Mouse (Mus musculus): ENCODE measurements around the gene Ola1.

Gene Ola1

DNA sequence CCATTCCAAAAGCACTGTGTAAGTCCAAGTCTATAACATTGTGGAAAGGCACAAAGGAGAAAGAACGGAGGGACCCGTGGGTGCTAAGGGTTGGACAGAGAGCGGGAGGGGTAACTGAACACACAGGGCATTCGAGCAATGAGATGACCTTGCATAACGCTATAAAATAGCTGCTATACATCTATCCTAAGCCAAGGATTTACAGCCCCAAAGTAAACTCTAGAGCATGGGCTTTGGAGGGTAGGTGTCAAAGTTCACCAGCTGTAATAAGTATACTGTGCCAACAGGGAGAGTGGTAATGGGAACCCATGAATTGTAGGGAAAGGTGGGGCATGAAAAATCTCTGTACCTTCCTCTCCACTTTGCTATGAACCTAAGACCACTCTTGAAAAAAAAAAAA is at the start of gene Ola1:
Gene Ola1, minus strand, starts transcription at position 12 of the 400 bp plus-strand sequence.
- in situ Hi-C loops (cut with MboI, MseI): loop anchor here in 1 of 2 experiments (5.0 kb wide), 1 partner anchor 48 kb away; no protein-coding TSS in a partner anchor

- in situ Hi-C loops (cut with MboI, MseI): loop anchor here in 1 of 2 experiments (5.0 kb wide), 1 partner anchor 51 kb away; the partner anchor contains the start of gene Ola1
These were observed 49.6 kb upstream of the Ola1 start for GRCm38 (mm10) chr2:73268281-73268680.

GRCm38 (mm10) chr2:73267818-73268217 is 49.1 kb upstream of the Ola1 start:
- in situ Hi-C loops (cut with MboI, MseI): loop anchor here in 1 of 2 experiments (5.0 kb wide), 1 partner anchor 51 kb away; the partner anchor contains the start of gene Ola1

DNA sequence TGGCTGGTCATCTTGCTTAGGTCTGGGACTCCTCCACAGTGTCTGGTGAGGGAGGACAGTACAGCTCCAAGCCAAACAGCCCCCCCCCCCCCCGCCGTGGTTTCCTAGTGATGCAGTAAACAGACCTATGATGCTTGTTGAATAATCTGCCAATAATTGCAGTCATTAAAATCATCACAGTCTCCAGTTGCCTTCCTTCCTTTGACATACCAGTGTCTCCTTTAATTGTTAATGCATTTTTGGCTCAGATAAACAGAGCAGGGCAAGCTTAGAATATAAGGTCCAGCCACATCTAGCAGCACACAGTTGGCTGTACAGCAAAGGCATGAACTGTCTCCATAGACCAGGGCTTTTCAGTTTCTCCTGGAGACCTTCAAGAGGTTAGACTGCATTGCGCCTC is 48.5 kb upstream of the Ola1 start:
- in situ Hi-C loops (cut with MboI, MseI): loop anchor here in 1 of 2 experiments (5.0 kb wide), 1 partner anchor 50 kb away; the partner anchor contains the start of gene Ola1

- in situ Hi-C loops (cut with MboI, MseI): loop anchor here in 1 of 2 experiments (5.0 kb wide), 1 partner anchor 49 kb away; the partner anchor contains the start of gene Ola1
These were observed 47.9 kb upstream of the Ola1 start for GRCm38 (mm10) chr2:73266623-73267022.

DNA sequence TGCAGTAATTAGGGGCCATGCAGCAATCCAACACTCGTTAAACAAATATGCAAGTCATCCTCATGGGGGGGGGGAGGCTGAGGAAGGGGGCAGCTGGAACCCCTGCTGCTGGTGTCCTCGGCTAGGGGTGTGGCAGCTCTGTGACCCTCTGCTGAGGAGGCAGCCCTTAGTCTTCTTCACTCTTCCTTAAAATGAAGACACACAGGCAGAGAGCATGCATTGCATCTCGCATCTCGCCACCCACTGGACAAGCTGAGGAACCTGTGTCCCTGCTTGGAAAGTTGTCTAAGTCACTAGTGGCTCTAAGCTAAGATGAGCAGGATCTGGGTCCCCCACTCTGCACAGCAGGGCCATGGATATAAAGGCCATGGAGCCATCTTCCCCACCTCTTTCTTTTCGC is 47.3 kb upstream of the Ola1 start:
- in situ Hi-C loops (cut with MboI, MseI): loop anchor here in 1 of 2 experiments (5.0 kb wide), 1 partner anchor 49 kb away; the partner anchor contains the start of gene Ola1

- in situ Hi-C loops (cut with MboI, MseI): loop anchor here in 1 of 2 experiments (5.0 kb wide), 1 partner anchor 47 kb away; the partner anchor contains the start of gene Ola1
These were observed 46.0 kb upstream of the Ola1 start for GRCm38 (mm10) chr2:73264611-73265195.

DNA sequence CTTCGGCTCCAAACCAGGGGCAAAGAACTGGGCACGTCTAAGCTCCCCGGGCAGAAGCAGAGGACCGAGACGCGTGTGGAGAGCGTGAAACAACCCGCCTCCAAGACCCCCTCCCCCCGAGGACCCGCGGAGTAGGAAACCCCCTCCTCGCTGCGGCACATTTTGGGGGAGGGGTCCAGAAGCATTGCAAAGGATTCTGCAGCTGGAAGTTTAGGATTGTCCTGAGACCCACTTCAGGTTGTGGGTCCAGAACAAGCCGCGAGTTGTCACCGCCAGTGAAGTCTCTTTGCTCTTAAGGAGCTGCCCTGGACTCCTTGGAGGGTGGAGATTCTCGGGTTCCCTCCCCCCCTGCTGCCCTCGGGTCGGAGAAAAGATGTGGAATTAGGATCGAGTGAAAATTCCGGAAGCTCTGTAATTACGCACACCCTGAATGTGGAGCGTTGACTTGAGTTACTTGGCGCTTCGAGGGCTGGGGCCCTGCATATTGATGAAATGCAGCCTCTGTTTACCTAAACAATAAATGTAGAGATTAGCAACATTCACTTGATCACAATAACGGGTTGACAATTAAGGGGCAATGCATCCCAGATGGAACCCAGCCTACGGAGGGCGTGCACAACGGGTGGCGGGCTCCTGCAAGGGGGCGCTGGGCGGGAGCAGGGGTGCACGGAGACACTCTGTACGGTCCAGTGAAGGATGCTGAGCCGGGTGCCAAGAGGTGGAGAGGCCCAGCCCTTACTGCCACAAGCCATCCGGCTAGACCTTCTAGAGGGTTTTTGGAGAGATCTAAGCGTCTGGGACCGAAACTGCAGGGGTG is 45.3 kb upstream of the Ola1 start:
- in situ Hi-C loops (cut with MboI, MseI): no loop called here

GRCm38 (mm10) chr2:73263172-73263765 is 44.5 kb upstream of the Ola1 start:
- in situ Hi-C loops (cut with MboI, MseI): no loop called here

DNA sequence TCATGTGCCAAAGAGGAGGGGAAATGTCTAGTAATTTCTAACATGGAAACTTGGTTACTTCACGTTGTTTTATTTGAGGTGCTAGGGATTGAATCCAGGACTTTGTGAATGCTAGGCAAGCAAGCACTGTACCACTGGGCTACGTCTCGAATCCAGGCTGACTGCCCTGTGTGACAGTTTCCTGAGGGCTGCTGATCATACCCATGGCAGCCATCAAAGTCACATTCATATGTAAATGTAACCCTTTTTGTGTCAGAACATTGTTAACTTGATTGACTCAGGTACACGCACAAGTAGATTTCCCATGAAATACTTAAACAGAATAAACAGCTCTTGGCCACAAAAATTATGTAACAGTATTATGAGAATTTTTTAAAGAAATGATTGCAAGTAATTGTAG is 30.0 kb upstream of the Ola1 start:
- in situ Hi-C loops (cut with MboI, MseI): loop anchor here in 1 of 2 experiments (5.0 kb wide), 1 partner anchor 1001 kb away; no protein-coding TSS in a partner anchor

DNA sequence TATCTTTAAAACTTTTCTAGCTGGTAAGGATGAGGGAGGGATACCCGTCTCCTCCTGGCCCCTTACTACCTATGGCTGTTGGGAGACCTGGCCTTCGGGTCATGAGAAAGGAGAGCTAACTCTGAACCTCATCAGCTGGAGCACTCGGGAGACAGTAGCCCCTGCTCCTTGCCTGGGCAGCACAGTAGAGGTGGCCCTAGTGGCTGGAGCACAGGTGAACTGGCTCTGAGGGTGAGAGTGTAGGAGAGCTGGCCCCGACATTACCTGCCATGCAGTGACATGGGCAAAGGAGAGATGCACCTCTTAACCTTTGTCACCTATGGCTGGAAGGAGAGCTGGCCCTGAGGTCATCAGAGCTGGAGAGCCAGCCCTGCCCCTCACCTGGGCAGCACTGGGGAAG is 22.6 kb upstream of the Ola1 start:
- in situ Hi-C loops (cut with MboI, MseI): no loop called here

DNA sequence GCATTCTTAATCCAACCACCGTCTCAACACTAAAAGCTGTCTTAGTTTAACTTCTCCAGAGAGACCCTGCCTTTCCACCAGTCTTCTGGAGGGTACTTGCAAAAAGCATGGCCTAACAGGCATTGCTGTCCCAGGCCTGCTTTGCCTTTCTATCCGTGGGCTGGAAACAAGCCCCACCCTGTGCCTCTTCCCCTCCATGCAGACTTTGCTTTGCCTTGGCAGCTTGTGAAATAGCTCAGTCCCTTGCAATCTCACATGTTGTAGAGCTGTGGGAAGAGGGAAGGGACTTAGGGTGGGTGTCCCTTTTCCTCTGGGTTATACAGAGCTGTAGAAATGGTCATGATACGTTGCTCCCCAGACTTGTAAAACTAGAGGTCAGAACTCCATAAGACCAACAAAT is 12.4 kb upstream of the Ola1 start:
- in situ Hi-C loops (cut with MboI, MseI): no loop called here

- in situ Hi-C loops (cut with MboI, MseI): no loop called here
These were observed 4.7 kb downstream of the Ola1 start for GRCm38 (mm10) chr2:73213871-73214659.

GRCm38 (mm10) chr2:73213539-73213870 is 5.2 kb downstream of the Ola1 start:
- in situ Hi-C loops (cut with MboI, MseI): no loop called here

GRCm38 (mm10) chr2:73204328-73204727 is 14.4 kb downstream of the Ola1 start:
- in situ Hi-C loops (cut with MboI, MseI): no loop called here

GRCm38 (mm10) chr2:73188488-73188887 is 30.2 kb downstream of the Ola1 start:
- in situ Hi-C loops (cut with MboI, MseI): no loop called here

GRCm38 (mm10) chr2:73185185-73185584 is 33.5 kb downstream of the Ola1 start:
- in situ Hi-C loops (cut with MboI, MseI): no loop called here

DNA sequence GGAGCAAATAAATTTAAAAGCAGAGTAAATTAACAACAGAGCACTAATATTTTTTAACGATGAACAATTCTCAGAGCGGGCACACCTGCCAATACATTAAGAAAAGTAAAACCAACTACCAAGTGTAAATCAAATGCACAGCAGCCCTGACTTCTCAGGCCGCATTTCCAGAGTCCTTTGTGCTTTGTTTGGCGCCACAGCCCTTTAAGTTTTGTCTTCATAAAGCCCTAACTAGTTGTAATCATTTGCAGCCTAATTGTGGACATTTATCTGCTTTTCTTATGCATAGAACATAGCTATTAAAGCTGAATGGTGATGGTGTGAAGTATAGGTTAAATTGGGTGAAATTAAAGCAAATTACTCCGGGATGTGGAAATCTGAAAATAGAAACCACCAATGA is 49.2 kb downstream of the Ola1 start:
- in situ Hi-C loops (cut with MboI, MseI): loop anchor here (5.0 kb wide), 2 partner anchors 108 to 113 kb away; no protein-coding TSS in a partner anchor

DNA sequence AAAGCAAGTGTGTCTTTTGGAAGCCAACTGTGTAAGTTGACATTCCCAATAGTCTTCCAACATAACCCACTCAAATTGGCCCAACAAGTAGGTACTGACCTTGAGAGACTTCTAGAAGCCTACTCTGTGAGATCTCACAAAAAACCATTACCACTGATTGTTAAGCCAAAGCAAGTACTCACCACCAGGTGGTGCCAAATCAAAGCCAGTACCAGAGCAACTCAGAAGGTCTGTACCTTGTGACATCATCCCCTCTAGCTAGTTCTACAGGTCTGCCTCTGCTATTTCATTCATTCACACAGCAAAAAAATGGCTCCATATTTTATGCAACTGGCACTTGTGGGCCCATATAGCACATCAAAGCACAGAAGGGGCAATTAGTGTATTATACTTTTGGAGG is 51.6 kb downstream of the Ola1 start:
- in situ Hi-C loops (cut with MboI, MseI): loop anchor here (5.0 kb wide), 2 partner anchors 110 to 115 kb away; no protein-coding TSS in a partner anchor

GRCm38 (mm10) chr2:73164666-73165065 is 54.1 kb downstream of the Ola1 start:
- in situ Hi-C loops (cut with MboI, MseI): loop anchor here (5.0 kb wide), 2 partner anchors 113 to 118 kb away; no protein-coding TSS in a partner anchor

GRCm38 (mm10) chr2:73160772-73161171 is 58.0 kb downstream of the Ola1 start:
- in situ Hi-C loops (cut with MboI, MseI): no loop called here

All from T-helper 17 cell (primary cell).